In genomic region chr17:86337076-86337475, GRCm38 (mm10) we compare ENCODE assay signal across 8 mouse cellular contexts.
DNase-seq lines count a peak whose midpoint lies in the region; ATAC-seq lines count a peak whose summit lies in the region.

No protein-coding gene starts in this region.

- peak; percentile 84 for ATAC-seq in megakaryocyte progenitor cell, adult 5-6 weeks (replicated peaks; ENCODE audit: poor library complexity)

- peak; percentile 17 for DNase-seq in 416B (ENCODE audit: low read depth)
- peak; percentile 56 for DNase-seq in T-cell, adult 2 months (ENCODE audit: low spot score)
- DNase-seq in kidney, adult 8-10 months, result peak; percentile 33 to 53
- no peak for DNase-seq in urinary bladder, adult 18-20 months (ENCODE audit: low spot score in 2 of 2)
- no peak for DNase-seq in urinary bladder, postnatal 36 days (ENCODE audit: low spot score in 2 of 2)
- no peak for DNase-seq in embryo, embryonic 11 days
- DNase-seq in urinary bladder, postnatal 14 days (ENCODE audit: low spot score), result no peak

Comparison
In these comparisons a context has a peak if more than half of its experiments do, and no peak if none do; other contexts are left out.
1. DNase-seq: peak in 416B (single experiment), T-cell, adult 2 months (single experiment) and kidney, adult 8-10 months (2 of 2); none in urinary bladder, adult 18-20 months (0 of 2), urinary bladder, postnatal 36 days (0 of 2), embryo, embryonic 11 days (single experiment) and urinary bladder, postnatal 14 days (single experiment).